Mouse (Mus musculus): ENCODE results near the gene Pcx.

Pcx gene

GRCm38 (mm10) chr19:4620721-4621120, 110.4 kb downstream of the Pcx start:
- no peak for DNase-seq (ENCODE audit: low spot score)

DNA sequence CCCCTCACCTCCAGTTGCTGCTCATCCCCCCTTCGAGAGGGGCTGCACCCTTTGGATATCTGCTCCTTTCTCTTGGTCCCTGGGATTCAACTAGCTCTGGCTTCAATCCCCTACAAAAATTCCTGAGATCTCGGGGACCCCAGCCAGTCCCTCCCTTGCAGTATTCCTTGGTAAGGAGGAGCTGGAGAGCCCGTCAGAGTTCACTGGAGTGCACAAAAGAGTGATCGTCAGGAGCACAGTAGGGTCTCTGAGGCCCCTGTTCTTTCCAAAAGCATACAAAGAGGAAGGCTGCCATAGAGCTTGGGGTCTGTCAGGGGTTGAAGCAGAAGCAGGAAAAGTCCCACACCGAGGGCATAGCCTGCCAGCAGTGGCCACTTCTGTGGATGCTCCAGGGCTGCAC, 112.5 kb downstream of the Pcx start:
- DNase-seq (ENCODE audit: low spot score): no peak

- DNase-seq (ENCODE audit: low spot score): no peak
Observed at GRCm38 (mm10) chr19:4623419-4623818, 113.1 kb downstream of the Pcx start.

DNA sequence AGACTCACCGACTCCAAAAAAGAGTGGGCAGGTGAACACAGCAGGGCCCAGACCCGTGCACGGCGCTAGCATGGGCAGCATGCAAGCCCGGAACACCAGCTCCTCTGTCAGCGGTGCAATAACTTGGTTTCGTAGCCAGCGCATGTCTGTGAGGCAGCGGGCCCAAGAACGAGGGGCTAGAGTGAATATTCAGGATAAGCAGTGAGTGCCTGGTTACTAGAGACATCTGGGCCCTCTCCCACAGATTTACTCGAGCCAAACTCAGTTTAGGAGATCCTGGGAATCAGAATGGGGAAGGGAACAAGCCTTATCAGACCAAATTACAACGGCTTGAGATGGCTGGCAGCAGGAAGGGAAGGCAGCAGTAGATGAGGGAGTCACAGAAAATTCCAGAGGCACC, 113.7 kb downstream of the Pcx start:
- DNase-seq (ENCODE audit: low spot score): no peak

GRCm38 (mm10) chr19:4624406-4625178, 114.3 kb downstream of the Pcx start:
- DNase-seq (ENCODE audit: low spot score): no peak

GRCm38 (mm10) chr19:4625179-4625828, 115.0 kb downstream of the Pcx start, which contains the start of gene Rce1:
Gene Rce1, minus strand, starts transcription at chr19:4625641.
- peak; percentile 97 for DNase-seq (ENCODE audit: low spot score)

DNA sequence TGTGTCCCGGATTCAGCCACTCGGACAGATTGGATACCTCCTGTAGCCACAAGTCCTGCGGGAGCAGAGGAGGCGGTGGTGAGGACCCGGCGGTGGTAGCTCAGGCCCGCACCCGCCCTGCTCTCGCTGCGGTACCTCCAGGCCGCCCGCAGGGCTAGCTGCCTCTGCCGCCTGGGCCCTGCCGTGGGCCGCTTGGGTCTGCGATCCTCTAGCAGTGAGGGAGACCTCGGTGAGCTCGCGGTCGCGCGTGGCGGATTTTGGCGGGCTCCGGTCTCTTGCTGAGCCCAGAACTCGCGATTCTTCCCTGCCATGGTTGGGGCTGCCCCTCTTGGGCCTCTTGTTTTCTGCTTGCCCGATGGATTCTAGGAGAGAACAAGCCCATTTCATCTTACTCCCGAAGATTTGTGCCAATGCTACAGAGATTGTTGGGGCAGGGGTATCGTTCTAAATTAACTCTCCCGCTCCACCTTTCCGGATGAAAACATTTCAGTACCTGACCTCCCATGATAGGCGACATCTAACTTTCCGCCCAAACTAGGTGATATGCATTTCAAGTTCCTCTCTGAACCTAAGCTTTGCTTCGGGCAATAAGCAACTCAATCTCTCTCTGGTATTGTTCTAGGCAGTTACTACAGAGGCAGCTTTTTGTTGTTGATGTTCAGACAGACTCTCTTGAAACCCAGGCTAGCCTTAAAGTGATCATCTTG, 115.7 kb downstream of the Pcx start:
- no peak for DNase-seq (ENCODE audit: low spot score)

DNA sequence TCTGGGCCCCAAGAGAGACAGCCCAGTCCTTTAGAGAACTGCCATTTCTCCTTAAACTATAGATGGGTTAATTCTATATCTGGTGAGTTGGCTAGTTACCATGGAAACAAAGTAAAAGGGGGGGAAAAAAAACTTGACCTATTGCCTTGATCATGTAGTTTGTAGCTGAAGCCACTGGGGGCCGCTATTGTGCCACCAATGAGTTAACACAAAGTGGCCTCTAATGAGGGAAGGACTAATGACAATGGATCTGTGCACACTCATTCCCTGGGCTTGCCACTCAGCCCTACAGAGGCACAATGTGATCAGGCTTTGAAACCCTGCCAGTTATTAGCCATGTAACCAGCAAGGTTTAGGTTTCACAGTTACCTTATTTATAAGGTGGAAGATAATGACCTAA, 118.5 kb downstream of the Pcx start:
- peak; percentile 82 for DNase-seq (ENCODE audit: low spot score)

- no peak for DNase-seq (ENCODE audit: low spot score)
Observed at GRCm38 (mm10) chr19:4635986-4636385, 125.7 kb downstream of the Pcx start.

- DNase-seq (ENCODE audit: low spot score): peak; percentile 81
Observed at GRCm38 (mm10) chr19:4644271-4644670, 134.0 kb downstream of the Pcx start.

DNA sequence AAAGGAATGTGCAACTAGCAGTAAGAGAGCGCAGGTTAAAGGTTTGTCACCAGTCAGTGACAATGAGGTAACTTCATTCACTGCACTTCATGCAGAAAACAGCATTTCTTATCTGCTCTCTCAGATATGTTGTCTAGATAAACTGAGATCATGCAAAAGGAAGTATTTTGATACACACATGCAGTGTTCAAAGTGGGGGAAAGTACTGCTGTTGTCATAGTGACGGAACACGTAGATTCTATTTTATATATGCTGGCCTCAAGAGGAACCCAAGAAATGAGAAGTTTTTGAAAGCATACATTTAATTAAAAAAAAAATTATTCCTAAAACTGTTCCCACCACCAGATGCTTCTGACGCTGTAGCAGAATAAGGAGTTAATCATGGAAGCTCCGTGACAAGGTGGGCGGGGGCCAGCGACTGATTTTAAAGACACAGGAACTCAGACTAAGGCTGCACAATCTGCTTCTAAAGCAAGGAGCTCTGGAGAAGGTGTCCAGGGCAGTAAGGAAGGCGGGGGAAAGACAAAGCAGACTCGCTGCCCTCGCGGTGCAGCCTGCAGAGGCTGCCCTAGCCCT, 136.7 kb downstream of the Pcx start:
- DNase-seq (ENCODE audit: low spot score): no peak

- DNase-seq (ENCODE audit: low spot score): no peak
Observed at GRCm38 (mm10) chr19:4658156-4658555, 147.9 kb downstream of the Pcx start.

- no peak for DNase-seq (ENCODE audit: low spot score)
Observed at GRCm38 (mm10) chr19:4666815-4667214, 156.5 kb downstream of the Pcx start.

DNA sequence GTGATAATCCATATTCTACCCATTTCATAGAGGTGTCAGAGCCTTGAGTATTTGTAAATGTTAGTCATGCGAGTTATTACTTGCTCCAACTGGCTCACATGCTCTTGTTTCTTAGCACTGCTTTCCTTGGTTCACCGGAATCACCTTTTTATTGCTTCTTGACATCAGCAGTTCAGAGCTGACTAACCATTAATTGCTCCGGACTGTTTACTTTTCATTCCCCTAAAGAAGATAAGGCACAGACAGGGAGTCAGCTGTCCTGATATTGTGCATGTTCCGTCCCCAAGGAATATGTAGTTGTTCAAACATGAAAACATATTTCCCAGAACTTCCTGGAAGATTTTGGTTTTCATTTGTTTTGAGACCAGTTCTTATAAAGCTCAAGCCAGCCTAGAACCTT, 160.5 kb downstream of the Pcx start:
- DNase-seq (ENCODE audit: low spot score): no peak
